Mouse (Mus musculus): ENCODE data around the gene Nuf2. TPM values are rescaled to one million over a fixed set of nuclear protein-coding genes. Genes with fewer than 3 reads are reported as not detected.

Gene Nuf2
- 8.0 and 9.0 TPM in 2 replicates for polyA plus RNA-seq (2015; fragmentation: Nextera tagmentation; extraction: Ambion mirVana)

DNA sequence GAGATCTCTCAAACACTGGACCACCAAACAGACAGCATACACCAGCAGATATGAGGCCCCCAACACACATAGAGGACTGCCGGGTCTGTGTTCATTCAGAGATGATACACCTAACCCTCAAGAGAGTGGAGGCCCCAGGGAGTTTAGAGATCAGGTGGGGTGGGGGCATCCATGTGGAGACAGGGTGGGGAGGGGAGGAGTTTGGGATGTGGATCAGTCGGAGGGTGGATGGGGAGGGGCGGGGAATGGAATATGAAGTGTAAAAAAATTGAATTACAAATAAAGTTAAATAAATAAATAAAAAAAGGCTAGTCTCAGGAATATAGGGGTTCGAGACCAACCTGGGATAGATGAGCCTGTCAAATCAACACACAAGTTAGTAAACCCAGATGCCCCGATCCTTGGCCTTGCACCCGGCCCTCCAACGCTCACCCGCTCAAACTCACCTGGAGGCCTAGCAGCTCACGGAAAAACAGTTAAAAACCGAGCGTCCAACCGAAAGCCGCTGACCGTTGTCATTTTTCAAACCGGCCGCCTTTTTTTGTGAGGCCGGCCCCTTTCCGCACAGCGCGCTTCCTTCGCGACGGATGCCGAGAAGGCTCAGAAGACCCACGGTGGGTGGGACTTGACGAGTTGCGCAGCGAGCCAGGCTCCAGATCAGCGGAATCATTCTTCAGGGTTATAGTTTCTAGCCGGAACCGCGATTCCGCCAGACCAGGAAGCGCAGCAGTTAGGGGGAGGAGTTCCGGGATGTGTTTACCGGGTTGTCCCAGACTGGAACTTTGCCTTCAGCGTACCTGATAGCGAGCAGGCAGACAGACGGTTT lies at the start of gene Nuf2:
TSS of gene Nuf2 (minus strand) at position 589 of the 826 bp plus-strand sequence.
- Histone ChIP-seq H3K4me2 (ENCODE audit: low read length) (peak within 1 kb of the TSS; percentile 78), H3K4me1 (ENCODE audit: control insufficient read depth, insufficient read depth, low read length) (no peaks in the 10 kb centered on the region; the same call in 1 of the 2 replicates), H3K27me3 (ENCODE audit: control insufficient read depth, insufficient read depth, low read depth, low read length) (no peaks in the 10 kb centered on the region), H3K4me3 (ENCODE audit: low read depth, low read length) (peak within 1 kb of the TSS; percentile 45), H3K9me3 (replicated peaks; ENCODE audit: control insufficient read depth, low read length, poor library complexity, severe bottlenecking) (no peaks in the 10 kb centered on the region), H3K9ac (ENCODE audit: low read depth, low read length) (peak within 1 kb of the TSS; percentile 61), H3K36me3 (ENCODE audit: control insufficient read depth, insufficient read depth, low read length) (no peaks in the 10 kb centered on the region), H3K27ac (ENCODE audit: low read length) (peak within 1 kb of the TSS; percentile 78)
- WGBS: under 1% methylated on average over 39 of the region's 39 CpGs
- ATAC-seq: peak; percentile 98

GRCm38 (mm10) chr1:169579572-169579971 lies 48.3 kb upstream of the Nuf2 start:
- no peak overlapping the region for H3K4me3 ChIP-seq (ENCODE audit: low read depth, low read length)
- no peak for ATAC-seq
- no peaks in the 10 kb centered on the region for H3K4me1 ChIP-seq (ENCODE audit: control insufficient read depth, insufficient read depth, low read length)
- H3K9me3 ChIP-seq (replicated peaks; ENCODE audit: control insufficient read depth, low read length, poor library complexity, severe bottlenecking): no peaks in the 10 kb centered on the region
- H3K27me3 ChIP-seq (ENCODE audit: control insufficient read depth, insufficient read depth, low read depth, low read length): no peaks in the 10 kb centered on the region
- H3K36me3 ChIP-seq (ENCODE audit: control insufficient read depth, insufficient read depth, low read length): no peaks in the 10 kb centered on the region
- H3K27ac ChIP-seq (ENCODE audit: low read length): no peak overlapping the region
- no peak overlapping the region for H3K4me2 ChIP-seq (ENCODE audit: low read length)
- H3K9ac ChIP-seq (ENCODE audit: low read depth, low read length): no peak overlapping the region
- 82% methylated on average over 3 of the region's 3 CpGs for WGBS

DNA sequence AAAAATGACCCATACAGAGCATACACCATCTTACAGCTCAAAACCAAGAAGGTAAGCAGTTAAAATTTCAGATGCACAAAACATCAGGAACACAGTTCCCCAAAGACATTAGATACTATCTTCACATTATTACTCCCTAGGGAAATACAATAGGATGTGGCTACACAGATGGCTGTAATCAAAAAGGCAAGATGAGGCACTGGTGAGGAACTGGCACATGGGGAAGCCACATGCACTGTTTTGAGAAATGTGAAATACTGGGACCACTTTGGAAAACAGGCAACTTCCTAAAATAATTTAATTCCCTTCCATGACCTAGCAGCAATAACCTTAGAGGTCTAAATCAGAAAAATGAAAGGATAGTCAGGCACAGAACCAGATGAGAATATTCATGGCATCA lies 42.9 kb upstream of the Nuf2 start:
- no peaks in the 10 kb centered on the region for H3K36me3 ChIP-seq (ENCODE audit: control insufficient read depth, insufficient read depth, low read length)
- H3K4me3 ChIP-seq (ENCODE audit: low read depth, low read length): no peak overlapping the region
- H3K4me1 ChIP-seq (ENCODE audit: control insufficient read depth, insufficient read depth, low read length): no peaks in the 10 kb centered on the region
- H3K9me3 ChIP-seq (replicated peaks; ENCODE audit: control insufficient read depth, low read length, poor library complexity, severe bottlenecking): no peaks in the 10 kb centered on the region
- no peaks in the 10 kb centered on the region for H3K27me3 ChIP-seq (ENCODE audit: control insufficient read depth, insufficient read depth, low read depth, low read length)
- H3K9ac ChIP-seq (ENCODE audit: low read depth, low read length): no peak overlapping the region
- no peak overlapping the region for H3K4me2 ChIP-seq (ENCODE audit: low read length)
- no peak for ATAC-seq
- H3K27ac ChIP-seq (ENCODE audit: low read length): no peak overlapping the region

DNA sequence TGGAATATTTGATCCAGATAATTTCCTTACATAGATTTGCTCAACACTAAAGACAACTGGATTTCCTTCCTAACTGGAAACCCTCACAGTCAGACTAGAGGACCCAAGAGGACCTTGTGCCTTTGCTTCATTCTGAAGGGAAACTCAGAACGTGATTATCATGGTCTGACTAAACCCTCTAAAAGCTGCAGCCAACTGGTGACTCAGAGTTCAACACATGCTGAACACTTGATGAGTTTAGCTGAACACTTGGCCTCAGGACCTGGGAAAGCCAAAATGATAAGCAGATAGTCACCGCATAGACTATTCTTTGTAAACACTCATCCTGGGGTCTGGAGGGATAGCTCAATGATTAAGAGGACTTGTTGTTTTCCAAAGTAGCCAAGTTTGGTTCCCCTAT lies 24.4 kb upstream of the Nuf2 start:
- H3K36me3 ChIP-seq (ENCODE audit: control insufficient read depth, insufficient read depth, low read length): no peaks in the 10 kb centered on the region
- no peaks in the 10 kb centered on the region for H3K4me1 ChIP-seq (ENCODE audit: control insufficient read depth, insufficient read depth, low read length)
- no peak overlapping the region for H3K9ac ChIP-seq (ENCODE audit: low read depth, low read length)
- H3K4me2 ChIP-seq (ENCODE audit: low read length): no peak overlapping the region
- ATAC-seq: no peak
- no peaks in the 10 kb centered on the region for H3K9me3 ChIP-seq (replicated peaks; ENCODE audit: control insufficient read depth, low read length, poor library complexity, severe bottlenecking)
- H3K27me3 ChIP-seq (ENCODE audit: control insufficient read depth, insufficient read depth, low read depth, low read length): no peaks in the 10 kb centered on the region
- no peak overlapping the region for H3K27ac ChIP-seq (ENCODE audit: low read length)
- 84% methylated on average over 2 of the region's 2 CpGs for WGBS
- no peak overlapping the region for H3K4me3 ChIP-seq (ENCODE audit: low read depth, low read length)

DNA sequence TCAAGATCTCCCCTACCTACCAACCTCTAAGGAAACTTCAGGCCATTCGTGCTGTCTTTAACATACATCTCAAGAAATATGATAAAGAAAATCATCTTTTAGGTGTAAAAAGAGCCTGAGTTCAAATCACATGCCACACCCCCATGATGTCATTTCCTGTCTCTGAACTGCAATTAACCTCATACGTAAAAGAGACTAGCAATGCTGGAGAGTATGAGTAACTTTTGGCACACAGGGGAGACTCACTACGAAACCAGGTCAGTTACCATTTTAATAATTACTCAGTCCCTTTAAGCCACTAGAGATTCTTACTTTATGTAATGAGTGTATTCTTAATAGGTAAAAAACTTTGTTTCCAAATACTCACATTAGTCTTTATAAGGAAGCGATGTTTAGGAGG lies 23.8 kb upstream of the Nuf2 start:
- Histone ChIP-seq H3K27me3 (ENCODE audit: control insufficient read depth, insufficient read depth, low read depth, low read length) (no peaks in the 10 kb centered on the region), H3K4me3 (ENCODE audit: low read depth, low read length) (no peak overlapping the region), H3K9ac (ENCODE audit: low read depth, low read length) (no peak overlapping the region), H3K27ac (ENCODE audit: low read length) (no peak overlapping the region), H3K4me1 (ENCODE audit: control insufficient read depth, insufficient read depth, low read length) (no peaks in the 10 kb centered on the region), H3K4me2 (ENCODE audit: low read length) (no peak overlapping the region), H3K36me3 (ENCODE audit: control insufficient read depth, insufficient read depth, low read length) (no peaks in the 10 kb centered on the region), H3K9me3 (replicated peaks; ENCODE audit: control insufficient read depth, low read length, poor library complexity, severe bottlenecking) (no peaks in the 10 kb centered on the region)
- ATAC-seq: no peak
- WGBS: 93% methylated on average over 4 of the region's 4 CpGs

DNA sequence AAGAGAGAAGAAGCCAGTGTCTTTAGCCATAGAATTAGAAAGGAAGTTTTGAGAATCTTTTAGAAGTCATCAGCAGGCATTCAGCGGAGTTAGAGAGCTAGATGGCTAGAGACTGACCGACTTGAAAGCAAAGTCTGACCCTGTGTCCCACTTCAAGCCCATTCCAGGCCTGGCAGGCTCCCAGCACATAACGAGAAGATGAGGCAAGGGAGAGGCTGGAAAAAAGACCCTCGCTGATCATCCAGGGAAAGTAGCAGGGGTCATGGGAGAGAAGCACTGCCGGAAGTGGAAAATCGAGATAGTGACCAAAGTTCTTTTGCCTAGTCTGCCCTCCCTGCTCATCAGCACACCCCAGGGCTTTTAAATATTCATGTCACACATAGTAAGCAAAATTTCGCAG lies 22.2 kb upstream of the Nuf2 start:
- 83% methylated on average over 7 of the region's 7 CpGs for WGBS
- Histone ChIP-seq H3K9me3 (replicated peaks; ENCODE audit: control insufficient read depth, low read length, poor library complexity, severe bottlenecking) (no peaks in the 10 kb centered on the region), H3K27me3 (ENCODE audit: control insufficient read depth, insufficient read depth, low read depth, low read length) (no peaks in the 10 kb centered on the region), H3K36me3 (ENCODE audit: control insufficient read depth, insufficient read depth, low read length) (no peaks in the 10 kb centered on the region), H3K4me2 (ENCODE audit: low read length) (no peak overlapping the region), H3K9ac (ENCODE audit: low read depth, low read length) (no peak overlapping the region), H3K4me3 (ENCODE audit: low read depth, low read length) (no peak overlapping the region), H3K27ac (ENCODE audit: low read length) (no peak overlapping the region), H3K4me1 (ENCODE audit: control insufficient read depth, insufficient read depth, low read length) (no peaks in the 10 kb centered on the region)
- no peak for ATAC-seq

DNA sequence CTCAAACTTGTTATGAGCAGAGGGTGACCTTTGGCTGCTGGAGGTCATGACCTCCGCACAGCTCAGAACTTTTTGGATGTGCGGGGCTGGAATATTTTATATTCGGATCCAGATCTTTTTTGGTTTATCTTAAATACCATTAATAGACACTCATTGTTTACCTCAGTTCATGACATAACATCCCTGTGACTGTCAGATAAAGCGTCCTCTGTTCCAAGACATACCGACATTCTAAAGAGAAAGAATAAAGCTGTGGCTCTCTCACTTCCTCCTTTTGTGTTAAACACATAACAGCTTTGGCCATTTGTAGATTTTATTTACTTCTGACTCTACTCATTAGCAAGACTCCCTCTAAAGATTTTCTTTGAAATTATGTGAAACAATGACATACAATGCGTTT lies 9.2 kb upstream of the Nuf2 start:
- H3K36me3 ChIP-seq (ENCODE audit: control insufficient read depth, insufficient read depth, low read length): no peaks in the 10 kb centered on the region
- no peak overlapping the region for H3K9ac ChIP-seq (ENCODE audit: low read depth, low read length)
- H3K4me3 ChIP-seq (ENCODE audit: low read depth, low read length): no peak overlapping the region
- H3K4me1 ChIP-seq (ENCODE audit: control insufficient read depth, insufficient read depth, low read length): no peaks in the 10 kb centered on the region
- WGBS: 92% methylated on average over 6 of the region's 6 CpGs
- H3K27me3 ChIP-seq (ENCODE audit: control insufficient read depth, insufficient read depth, low read depth, low read length): no peaks in the 10 kb centered on the region
- H3K4me2 ChIP-seq (ENCODE audit: low read length): no peak overlapping the region
- no peak for ATAC-seq
- no peaks in the 10 kb centered on the region for H3K9me3 ChIP-seq (replicated peaks; ENCODE audit: control insufficient read depth, low read length, poor library complexity, severe bottlenecking)
- H3K27ac ChIP-seq (ENCODE audit: low read length): no peak overlapping the region

GRCm38 (mm10) chr1:169531702-169532535 lies 655 bp upstream of the Nuf2 start:
- Histone ChIP-seq H3K9me3 (replicated peaks; ENCODE audit: control insufficient read depth, low read length, poor library complexity, severe bottlenecking) (no peaks in the 10 kb centered on the region), H3K27me3 (ENCODE audit: control insufficient read depth, insufficient read depth, low read depth, low read length) (no peaks in the 10 kb centered on the region), H3K4me2 (ENCODE audit: low read length) (peak overlapping the region; percentile 64), H3K9ac (ENCODE audit: low read depth, low read length) (peak overlapping the region; percentile 61), H3K4me1 (ENCODE audit: control insufficient read depth, insufficient read depth, low read length) (no peaks in the 10 kb centered on the region; the same call in 1 of the 2 replicates), H3K4me3 (ENCODE audit: low read depth, low read length) (peak overlapping the region; percentile 45), H3K27ac (ENCODE audit: low read length) (peak overlapping the region; percentile 78), H3K36me3 (ENCODE audit: control insufficient read depth, insufficient read depth, low read length) (no peaks in the 10 kb centered on the region)
- WGBS: 8% methylated on average over 11 of the region's 11 CpGs
- peak; percentile 64 for ATAC-seq
